Mouse (Mus musculus): Measurements from ENCODE around the gene Itpkc.

Itpkc gene

DNA sequence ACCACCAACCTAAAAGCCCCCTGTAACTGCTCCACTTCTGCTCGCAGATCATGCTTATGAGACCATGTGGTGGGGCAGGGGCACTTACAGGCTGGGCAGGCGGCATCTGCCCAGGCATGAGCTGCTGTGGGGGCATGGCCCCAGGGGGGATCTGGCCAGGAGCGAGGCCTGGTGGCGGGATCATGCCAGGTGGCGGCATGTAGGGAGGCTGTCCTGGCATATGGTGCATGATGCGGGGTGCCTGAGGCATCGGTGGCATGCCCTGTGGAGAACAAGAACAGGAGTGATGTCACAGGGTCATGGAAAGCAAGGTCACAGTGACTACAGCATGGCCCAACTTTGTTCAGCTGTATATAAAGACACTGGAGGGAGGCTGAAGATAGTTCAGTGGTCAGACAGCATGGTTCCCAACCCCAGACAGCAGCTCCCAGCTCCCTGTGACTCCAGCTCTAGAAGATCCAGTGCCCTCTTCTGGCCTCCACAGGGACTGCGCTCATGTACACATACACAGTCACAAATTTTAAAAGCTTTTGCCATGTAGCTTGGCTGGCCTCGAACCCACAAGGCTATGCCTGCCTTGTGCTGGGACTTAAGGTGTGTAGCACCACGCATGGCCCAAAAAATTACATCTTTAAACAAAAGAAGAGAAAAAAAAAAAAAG lies 39.1 kb downstream of the Itpkc start:
- no peak for DNase-seq

DNA sequence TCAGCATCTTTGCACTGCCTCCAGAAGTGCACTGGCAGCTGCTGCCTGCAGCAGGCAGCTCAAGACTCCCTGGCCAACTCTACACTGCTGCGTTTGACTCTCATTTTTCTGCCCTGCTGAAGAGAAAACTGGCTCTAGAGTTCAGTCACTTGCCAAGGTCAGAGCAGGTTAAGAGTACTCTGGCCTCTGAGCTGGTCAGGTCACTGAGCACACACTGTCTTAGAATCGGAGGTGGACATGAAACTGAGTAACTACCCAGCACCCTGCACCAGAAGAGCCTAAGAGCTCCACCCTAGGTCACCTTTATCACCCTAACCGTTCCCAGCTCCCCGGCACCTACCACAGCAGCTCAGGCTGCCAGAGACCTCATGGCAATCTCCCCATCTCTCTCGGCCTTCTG lies 42.5 kb downstream of the Itpkc start:
- no peak for DNase-seq

DNA sequence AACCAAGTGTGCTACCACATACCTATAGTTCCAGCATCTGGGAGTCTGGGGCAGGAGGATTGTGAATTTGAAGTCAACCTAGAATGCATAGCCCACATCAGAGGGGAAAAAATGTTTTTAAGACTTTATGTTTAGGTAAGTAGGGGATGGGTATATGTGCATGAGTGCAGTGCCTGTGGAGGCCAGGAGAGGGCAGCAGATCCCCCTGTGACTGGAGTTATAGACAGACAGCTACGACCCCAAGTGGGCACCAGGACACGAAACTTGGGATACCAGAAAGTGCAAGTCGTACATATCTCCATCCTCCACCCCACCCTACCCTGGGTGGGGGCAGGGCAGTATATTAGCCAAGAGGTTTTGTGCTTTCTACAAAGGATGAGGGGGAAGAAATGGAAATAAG lies 43.5 kb downstream of the Itpkc start:
- DNase-seq: no peak

DNA sequence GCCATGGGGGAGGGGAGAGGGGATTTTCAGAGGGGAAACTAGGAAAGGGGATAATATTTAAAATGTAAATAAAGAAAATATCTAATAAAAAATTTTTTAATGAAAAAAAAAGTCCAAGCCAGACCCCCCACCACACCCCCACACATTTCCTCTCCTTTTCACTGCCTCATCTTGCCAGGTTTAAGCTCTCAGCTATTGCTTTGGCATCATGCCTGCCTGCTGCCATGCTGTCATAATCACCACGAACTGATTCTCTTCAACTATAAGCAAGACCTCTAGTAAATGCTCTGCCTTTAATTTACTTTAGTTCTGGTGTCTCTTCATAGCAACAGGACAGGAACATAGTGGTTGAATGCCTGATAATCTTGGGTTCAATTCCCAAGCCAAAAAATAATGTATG lies 46.0 kb downstream of the Itpkc start:
- no peak for DNase-seq

DNA sequence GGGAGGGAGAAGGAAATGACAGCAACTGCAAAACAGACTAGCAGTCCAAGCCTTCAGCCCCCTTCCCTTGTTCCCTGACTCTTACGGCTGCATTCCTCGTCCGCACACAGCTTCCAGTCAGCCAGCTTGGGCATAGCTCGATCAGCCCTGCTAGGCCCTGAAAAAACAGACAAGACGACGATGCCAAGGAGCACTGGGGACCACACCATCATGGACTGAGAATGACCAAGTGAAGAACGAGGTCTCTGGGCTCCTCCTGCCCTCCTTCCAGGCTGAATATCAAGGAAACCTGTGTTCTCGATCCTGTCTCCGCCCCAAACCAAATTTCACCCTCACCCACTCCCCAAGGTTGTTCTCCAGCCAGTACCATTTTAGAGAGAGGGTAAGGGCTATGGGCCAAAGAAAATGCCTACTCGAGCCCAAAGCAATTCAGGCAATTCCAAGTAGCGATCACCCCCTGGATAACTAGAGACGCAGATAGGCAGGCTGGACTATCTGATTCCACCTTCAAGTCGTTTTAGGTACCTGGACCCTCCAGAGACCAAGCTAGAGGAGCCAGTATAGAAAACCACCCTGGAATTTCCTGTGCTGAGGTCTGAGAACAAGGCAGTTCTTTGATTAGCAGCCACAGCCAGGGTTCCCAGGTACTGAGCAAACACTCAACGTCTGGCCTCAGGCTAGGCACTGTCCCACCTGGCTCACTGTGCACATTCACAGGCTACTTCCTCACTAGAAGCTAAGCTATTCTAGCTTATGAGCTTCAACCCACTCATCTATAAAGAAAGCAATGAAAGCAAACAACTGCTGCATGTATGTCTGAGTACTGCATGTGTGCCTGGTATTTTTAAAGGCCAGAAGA lies 47.4 kb downstream of the Itpkc start, which contains the start of the genes Gm21983 and Mia:
Gene Gm21983, minus strand, starts transcription at position 250 of the 859 bp plus-strand sequence.
Gene Mia, minus strand, starts transcription at position 321 of the 859 bp plus-strand sequence.
- DNase-seq: no peak

DNA sequence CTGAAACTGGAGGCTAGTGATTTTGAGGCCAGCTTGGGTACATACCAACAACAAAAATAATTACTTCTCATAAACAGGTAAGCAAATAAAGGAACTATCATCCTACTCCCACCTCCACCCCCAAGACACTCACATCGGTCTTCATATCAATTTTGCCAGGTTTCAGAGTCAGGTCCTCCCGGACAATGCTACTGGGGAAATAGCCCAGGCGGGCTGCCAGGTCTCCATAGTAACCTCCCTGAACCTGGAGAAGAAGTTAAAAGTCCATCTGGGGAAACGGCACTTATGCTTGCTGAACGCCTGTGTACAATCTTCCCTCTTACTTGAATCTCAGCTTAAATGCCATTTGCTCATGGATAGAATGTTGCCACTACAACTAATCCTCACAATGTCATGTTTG lies 48.4 kb downstream of the Itpkc start:
- peak; percentile 63 for DNase-seq

DNA sequence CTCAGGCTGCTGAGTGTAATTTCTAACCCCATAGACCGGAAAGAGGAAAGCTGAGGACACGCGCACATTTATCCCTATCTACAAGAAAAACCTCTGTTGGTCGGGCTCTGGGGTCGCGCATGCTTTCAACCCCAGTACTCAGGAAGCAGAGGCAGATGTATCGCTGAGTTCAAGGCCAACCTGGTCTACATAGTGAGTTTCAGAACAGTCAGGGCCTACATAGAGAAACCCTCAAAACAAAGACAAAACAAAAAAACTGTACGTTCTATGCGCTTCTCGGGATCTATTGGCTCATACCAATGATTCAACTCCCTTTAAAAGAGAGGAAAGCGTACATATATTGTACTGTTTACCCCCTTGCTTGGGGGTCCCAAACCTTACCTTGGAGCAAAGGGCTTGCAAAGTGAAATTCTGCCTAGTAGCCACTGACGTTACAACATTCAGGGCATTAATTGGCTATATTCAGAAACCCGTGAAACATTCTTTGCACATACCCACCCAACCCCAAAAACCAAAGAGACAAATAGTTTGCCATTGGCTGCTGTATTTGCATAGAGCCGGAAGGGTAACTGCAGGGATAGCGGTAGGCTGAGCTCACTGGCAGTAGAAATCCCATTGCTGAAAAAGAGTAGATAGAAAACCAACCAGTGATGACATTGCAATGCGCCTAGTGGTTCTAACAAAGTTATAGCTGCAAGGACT lies 49.1 kb downstream of the Itpkc start:
- no peak for DNase-seq

DNA sequence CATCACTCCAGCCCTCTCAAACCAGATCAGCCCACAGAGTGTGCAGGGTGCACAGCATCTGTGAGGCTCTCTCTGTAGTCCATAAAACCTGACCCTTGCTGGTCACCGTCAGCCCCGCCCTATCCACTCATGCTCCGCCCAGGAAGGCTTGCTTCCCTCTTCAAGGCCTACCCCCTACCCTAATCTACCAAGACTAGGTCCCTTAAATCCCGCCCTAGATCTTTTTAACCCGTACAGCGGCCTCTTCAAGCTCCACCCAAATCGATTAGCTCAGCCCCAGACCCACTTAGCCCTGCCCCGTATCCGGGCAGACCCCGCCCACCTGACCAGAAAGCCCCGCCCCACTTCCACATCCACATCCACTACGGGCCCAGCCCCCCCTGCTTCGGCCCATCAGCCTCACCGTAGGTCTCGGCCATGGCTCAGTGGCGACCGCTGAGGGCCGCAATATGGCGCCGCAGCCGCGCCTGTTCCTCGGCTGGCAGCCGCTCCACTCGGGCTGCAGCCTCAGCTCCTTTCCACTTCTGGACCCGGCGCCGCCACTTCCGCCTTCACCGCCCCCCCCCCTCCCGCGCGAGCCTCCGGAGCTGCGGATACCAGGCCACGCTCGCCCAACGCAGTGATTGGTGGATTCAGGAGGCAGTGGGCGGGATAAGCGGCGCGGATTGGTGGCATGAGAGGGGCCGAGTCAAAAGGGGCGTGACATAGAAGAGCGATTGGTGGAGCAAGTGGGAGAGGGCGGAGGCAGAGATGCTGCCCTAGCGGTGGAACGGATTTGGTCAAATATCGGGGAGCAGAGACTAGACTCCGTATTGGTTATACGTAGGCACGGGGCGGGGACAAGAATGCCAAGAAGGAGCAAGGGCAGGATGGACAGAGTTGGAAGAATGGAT lies 49.9 kb downstream of the Itpkc start, which contains the start of gene Rab4b:
Gene Rab4b, minus strand, starts transcription at position 573 of the 893 bp plus-strand sequence.
- peak; percentile 100 for DNase-seq

DNA sequence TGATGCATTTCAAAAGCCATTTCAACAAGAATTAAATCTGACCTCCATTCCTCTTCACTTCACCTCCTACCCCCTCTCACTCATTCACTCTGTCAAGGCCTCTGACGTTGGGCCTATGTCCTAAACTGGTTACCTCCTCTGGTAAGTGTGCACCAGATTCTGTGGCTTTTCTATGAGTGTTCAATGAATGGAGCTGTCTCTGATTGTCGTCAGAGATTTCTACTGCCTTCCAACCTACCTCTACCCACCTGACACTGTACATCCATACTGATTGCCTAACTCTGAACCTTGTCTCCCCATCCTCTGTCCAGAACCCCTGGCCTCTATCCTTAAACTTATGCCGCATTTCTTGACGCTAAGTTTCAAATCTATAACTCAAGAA lies 50.5 kb downstream of the Itpkc start:
- DNase-seq: no peak

DNA sequence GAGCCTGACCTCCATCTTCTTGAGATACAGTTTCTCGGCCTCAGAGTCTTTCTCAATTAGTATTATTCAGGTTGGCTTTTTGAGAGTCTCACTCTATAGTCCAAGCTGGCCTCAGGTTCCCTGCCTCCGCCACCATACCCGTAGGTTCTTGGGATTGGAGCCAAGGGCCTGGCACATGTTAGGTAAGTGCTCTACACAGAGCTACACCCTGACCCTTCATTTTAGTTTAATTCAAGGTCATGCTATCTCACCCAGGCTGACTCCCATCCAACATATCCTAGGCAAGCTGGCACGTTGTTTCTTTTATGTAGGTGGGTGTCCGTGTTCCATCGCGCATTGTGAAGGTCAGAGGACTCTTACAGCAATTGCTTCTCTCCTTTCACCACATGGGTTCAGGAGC lies 53.6 kb downstream of the Itpkc start:
- DNase-seq: no peak

DNA sequence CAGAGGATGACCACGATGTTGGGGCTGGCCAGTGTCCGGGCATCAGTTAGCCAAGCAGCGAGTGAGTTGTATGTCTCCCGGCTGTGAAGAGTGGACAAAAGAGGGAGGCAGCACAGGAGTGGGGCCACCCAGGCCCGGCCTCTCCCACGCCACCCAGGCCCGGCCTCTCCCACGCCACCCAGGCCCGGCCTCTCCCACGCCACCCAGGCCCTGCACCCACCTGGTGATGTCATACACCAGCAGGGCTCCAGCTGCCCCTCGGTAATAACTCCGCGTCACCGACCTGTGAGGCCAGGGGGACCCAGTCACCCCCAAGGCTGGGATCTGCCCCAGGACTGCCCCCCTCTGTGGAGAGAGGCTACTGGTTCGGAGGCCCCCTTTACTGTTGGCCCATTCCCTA lies 54.0 kb downstream of the Itpkc start:
- DNase-seq: no peak

DNA sequence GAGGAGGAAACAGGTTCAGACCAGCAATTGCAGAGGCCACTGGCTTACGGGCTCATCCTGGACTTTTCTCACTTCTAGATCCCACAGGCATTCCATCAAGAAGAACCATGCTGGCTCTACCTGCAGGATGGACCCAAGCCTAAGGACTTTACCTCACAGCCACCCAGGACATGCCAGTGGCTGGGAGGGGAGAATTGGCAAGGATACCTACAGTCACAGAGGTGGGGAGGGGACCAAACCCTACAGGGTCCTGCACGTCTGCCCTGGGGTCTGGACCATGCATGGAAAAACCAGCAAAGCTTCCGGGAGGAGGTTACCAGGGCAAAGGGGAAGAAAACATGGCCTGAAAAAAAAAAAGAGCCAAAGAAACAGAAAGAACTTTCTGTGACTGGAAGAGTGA lies 57.5 kb downstream of the Itpkc start:
- DNase-seq: no peak

DNA sequence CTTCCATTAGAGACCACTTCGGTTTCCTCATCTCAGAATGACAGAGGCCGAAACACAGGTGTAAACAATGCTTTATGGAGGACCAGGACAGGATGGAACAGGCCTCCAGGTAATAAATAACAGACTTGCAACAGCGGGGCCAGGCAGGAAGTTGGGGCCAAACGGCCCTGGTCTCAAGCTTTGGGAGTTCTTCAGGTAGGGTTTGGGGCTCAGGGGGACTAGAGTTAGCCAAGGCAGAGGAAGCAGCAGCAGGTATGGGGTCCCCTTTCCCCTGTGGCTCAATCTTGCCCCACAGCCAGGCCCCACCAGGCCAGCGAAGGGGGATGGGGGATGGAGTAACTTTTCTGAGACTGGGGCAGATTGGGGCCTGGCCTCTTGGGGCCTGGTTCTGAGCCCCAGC lies 60.1 kb downstream of the Itpkc start:
- no peak for DNase-seq

DNA sequence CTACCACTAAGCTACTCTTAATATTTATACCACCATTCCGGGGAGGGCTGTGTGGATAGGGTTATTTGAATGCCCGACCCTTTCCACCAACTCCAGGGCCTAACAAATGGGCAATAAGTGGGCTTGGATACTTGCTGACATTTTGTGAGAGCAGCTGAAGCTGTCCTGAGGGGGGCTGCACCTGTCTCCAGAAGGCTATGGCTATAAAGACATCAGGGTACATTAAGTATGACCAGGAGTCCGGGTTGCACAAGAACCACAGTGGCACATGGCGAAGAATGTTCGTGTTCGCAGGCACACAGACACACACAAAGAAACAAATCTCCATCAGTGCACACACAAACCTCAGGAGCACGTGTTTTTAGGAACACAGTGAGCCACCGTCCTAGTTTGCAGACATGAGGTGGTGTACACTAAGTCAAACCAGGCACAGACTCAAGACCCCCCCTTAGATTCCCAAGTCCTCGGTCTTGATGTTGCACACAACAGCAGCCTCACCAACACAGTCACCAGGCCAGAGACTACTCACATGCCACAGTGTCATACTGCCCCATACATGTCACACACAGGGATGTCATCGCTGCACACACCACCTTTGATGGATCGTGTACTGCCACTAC lies 60.9 kb downstream of the Itpkc start:
- DNase-seq: no peak

DNA sequence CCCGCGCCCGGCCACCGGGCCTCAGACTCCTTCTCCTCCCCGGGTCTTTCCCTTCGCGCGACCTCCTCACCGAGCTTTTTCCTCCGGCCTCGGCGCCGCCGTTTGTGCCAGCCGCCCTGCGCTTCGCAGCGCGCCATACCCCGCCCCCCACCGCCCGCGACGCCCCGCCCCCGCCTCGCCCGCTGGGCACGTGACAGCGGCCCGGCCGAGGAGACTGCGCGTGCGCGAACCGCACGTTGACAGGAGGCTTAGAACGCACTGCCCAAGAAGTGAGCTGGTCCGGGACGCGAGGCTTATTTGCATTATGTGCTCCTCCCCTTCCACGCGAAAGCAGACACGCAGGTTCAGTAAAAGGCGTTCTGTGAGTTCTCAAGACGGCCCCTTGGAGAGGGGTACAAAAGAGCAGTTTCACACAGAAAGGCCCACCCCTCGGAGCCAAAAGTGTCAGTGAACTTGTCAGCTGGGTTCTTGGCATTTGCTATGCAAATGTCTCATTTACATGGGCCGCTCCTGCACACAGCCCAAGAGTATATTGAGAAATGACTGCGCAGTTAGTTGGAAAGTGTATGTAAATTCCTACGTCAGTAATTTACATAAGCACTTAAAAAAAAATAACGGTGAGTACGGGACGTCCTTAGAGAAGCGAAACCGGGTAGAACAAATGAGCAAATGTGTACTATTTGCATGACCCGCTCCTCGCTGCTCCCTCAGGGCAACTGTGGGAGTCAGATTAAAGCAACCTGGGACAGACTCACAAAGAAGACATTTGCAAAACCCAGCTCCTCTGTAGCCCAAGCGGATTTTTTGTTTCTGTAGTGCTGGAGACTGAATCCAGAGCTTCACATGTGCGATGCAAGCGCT lies 61.6 kb downstream of the Itpkc start, which contains the start of gene Egln2:
Gene Egln2, minus strand, starts transcription at position 189 of the 861 bp plus-strand sequence.
- peak; percentile 97 for DNase-seq

DNA sequence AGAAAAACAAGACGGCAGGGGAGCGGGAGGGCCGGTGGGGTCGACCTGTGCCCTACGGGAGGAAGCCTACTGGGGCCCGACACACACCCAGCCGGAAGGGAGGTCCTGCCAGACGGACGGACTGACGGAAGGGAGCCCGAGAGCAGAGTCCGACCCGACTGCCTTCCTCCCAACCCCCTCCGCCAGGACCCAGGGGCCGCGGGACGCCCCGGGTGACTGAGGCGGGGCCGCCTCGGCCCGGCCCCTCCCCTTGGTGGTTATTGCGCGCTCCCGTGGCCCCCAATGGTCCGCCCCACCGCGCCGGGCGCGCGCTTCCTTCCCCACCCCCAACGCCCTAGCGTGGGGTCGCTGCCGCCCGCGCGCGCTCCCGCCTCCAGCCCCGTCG lies 62.2 kb downstream of the Itpkc start:
- DNase-seq: peak; percentile 91

DNA sequence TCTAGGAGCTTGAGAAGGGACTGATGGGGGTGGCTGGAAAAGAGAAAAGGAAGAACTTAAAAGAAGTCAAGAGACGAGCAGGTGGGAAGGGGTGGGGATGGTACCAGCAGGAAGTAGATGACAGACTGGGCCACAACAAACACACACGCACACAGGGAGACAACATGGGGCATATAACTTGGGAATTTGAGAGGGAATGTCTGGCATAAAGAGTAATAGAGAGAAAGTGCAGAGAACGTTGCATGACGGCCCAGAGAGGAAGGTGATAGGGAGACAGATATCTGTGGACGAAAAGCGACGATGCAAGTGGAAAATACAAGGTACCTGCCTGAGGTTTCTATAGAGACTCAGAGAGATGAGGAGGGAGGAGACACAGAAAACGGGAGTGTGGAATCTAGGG lies 62.8 kb downstream of the Itpkc start:
- no peak for DNase-seq

DNA sequence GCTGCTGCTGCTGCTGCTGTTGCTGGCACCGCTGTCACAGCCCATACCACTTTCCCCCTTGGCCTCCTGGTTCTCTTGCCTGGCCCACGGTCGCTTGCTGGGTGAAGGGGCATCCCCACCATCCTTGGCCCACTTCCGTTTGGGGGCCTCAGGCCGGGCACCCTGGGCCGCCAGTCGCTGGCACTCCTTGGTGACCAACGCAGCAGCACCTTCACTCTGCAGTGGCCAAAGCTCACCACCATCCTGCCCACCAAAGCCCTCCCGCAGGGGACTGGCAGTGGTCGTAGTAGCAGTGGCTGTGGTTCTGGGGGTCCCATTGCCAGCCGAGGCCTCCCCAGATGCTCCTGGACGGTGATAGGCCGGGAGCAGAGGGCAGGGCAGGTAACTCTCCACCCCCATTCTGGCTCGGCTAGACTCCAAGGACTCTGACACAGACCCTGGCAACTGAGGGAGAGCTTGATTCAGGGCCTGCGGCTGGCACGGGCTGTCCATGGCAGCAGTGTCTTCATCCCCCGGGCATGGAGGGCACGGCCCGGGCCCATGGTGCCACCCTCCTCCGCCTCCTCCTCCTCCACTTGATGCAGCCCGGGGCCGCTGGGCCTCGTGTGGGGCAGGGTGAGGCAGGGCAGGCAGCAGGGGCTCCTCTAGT lies 63.3 kb downstream of the Itpkc start:
- DNase-seq: no peak

DNA sequence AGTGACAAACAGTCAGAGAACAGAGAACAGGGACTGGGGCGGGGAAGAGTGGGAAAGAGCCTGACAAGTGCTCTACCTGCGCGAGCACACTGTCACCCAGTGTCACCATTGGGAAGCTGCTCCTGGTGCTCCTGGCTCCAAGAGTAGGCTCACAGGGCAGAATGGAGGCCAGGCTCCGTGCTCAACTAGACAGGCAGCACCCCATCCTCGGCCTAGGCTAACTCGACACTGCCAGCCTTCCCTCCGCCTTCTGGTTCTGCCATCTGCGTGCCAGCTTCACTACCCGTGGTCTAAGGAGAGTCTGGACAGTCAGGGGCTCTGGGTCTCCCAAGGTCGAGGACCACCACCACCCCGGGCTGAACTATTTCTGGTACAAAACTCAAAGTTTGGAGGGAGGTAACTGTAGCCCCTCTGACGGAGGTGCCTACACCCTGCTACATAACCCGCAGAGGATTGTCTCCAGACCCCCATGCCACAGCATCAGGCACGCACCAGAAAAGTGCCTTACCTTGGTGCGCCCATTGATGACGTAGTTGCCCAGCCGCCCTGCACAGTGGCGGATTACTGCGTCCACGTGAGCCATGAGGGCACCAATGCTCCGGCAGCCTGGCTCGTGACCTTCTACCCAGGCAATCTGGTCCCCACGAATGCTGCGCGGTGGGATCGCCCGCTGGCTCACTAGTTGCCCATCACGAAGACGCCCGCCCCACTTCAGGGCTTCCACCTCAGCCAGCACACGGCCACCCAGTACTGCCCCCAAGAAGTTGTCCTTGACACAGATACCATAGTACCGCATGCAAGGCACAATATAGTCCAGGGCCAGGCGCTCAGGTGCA lies 64.1 kb downstream of the Itpkc start:
- DNase-seq: no peak

DNA sequence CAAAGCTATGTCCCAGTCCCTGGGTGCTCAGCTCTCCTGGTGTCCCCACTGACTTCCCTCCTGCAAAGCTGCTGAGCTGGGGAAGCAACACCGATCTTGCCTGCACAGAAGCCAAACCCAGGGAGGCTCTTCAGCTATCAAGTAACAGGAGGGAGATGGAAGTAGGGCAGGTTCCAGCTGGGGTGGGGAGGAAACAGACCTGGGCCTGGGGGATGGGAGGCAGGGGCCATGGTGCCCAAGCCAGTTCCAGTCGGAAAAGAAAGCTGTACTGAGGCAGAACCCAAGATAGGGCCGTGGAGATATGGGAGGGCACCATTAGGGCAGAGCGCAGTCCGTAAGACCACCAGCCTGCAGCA lies 65.0 kb downstream of the Itpkc start:
- DNase-seq: no peak

All from lung, postnatal 14 days (tissue).